Mouse (Mus musculus): Measurements from ENCODE around the gene Zfp281. TPM values are rescaled to one million over a fixed set of nuclear protein-coding genes. Genes with fewer than 3 reads are reported as not detected.
A peak's percentile ranks its signal among the peaks of the same experiment; 100 is the strongest.

The Zfp281 gene
- polyA plus RNA-seq (2016; fragmentation: Nextera tagmentation; extraction: Ambion mirVana): 15.6 and 22.5 TPM in 2 replicates

- Histone ChIP-seq H3K4me3 (peak within 1 kb of the TSS; percentile 93), H3K27me3 (ENCODE audit: insufficient read depth, poor library complexity, severe bottlenecking) (no peaks in the 10 kb centered on the region), H3K9me3 (no peaks in the 10 kb centered on the region), H3K4me1 (peaks cover 40% of the 10 kb centered on the region), H3K36me3 (peaks cover 20% of the 10 kb centered on the region), H3K27ac (peak within 1 kb of the TSS; percentile 96)
- 2% methylated on average over 45 of the region's 45 CpGs for WGBS
- DNase-seq (ENCODE audit: low spot score): peak; percentile 99
Observed at GRCm38 (mm10) chr1:136624146-136625018, at the start of gene Zfp281. Zfp281 (plus strand) TSS chr1:136624901.

- no peaks in the 10 kb centered on the region for H3K36me3 ChIP-seq
- H3K9me3 ChIP-seq: no peaks in the 10 kb centered on the region
- H3K27me3 ChIP-seq (ENCODE audit: insufficient read depth, poor library complexity, severe bottlenecking): 0 out of 2 replicates have a peak, but pooled peaks cover 4% of the 10 kb centered on the region
- peaks cover 9% of the 10 kb centered on the region for H3K4me1 ChIP-seq
- H3K4me3 ChIP-seq: peak overlapping the region; percentile 25; the same call in 1 of the 2 replicates
- H3K27ac ChIP-seq: no peak overlapping the region
- peak; percentile 76 for DNase-seq (ENCODE audit: low spot score)
- 28% methylated on average over 16 of the region's 16 CpGs for WGBS
Observed at GRCm38 (mm10) chr1:136577890-136578663, 46.6 kb upstream of the Zfp281 start.

GRCm38 (mm10) chr1:136579360-136579759 lies 45.3 kb upstream of the Zfp281 start:
- H3K27ac ChIP-seq: no peak overlapping the region
- no peak overlapping the region for H3K4me3 ChIP-seq
- no peak for DNase-seq (ENCODE audit: low spot score)
- 0 out of 2 replicates have a peak, but pooled peaks cover 4% of the 10 kb centered on the region for H3K27me3 ChIP-seq (ENCODE audit: insufficient read depth, poor library complexity, severe bottlenecking)
- no peaks in the 10 kb centered on the region for H3K36me3 ChIP-seq
- no peaks in the 10 kb centered on the region for H3K9me3 ChIP-seq
- H3K4me1 ChIP-seq: peaks cover 9% of the 10 kb centered on the region
- WGBS: 71% methylated on average over 14 of the region's 14 CpGs

GRCm38 (mm10) chr1:136580266-136580665 lies 44.4 kb upstream of the Zfp281 start:
- 0 out of 2 replicates have a peak, but pooled peaks cover 4% of the 10 kb centered on the region for H3K27me3 ChIP-seq (ENCODE audit: insufficient read depth, poor library complexity, severe bottlenecking)
- no peak for DNase-seq (ENCODE audit: low spot score)
- no peaks in the 10 kb centered on the region for H3K36me3 ChIP-seq
- WGBS: 88% methylated on average over 8 of the region's 8 CpGs
- peaks cover 9% of the 10 kb centered on the region for H3K4me1 ChIP-seq
- no peaks in the 10 kb centered on the region for H3K9me3 ChIP-seq
- no peak overlapping the region for H3K4me3 ChIP-seq
- H3K27ac ChIP-seq: no peak overlapping the region

- DNase-seq (ENCODE audit: low spot score): no peak
- no peaks in the 10 kb centered on the region for H3K9me3 ChIP-seq
- H3K4me1 ChIP-seq: peaks cover 9% of the 10 kb centered on the region
- H3K27me3 ChIP-seq (ENCODE audit: insufficient read depth, poor library complexity, severe bottlenecking): 0 out of 2 replicates have a peak, but pooled peaks cover 4% of the 10 kb centered on the region
- 85% methylated on average over 8 of the region's 8 CpGs for WGBS
- no peak overlapping the region for H3K4me3 ChIP-seq
- H3K36me3 ChIP-seq: no peaks in the 10 kb centered on the region
- no peak overlapping the region for H3K27ac ChIP-seq
Observed at GRCm38 (mm10) chr1:136581841-136582240, 42.9 kb upstream of the Zfp281 start.

- no peak for DNase-seq (ENCODE audit: low spot score)
- H3K9me3 ChIP-seq: no peaks in the 10 kb centered on the region
- H3K27ac ChIP-seq: no peak overlapping the region
- no peaks in the 10 kb centered on the region for H3K36me3 ChIP-seq
- 69% methylated on average over 13 of the region's 13 CpGs for WGBS
- H3K4me3 ChIP-seq: no peak overlapping the region
- H3K27me3 ChIP-seq (ENCODE audit: insufficient read depth, poor library complexity, severe bottlenecking): 0 out of 2 replicates have a peak, but pooled peaks cover 2% of the 10 kb centered on the region
- H3K4me1 ChIP-seq: peaks cover 6% of the 10 kb centered on the region
Observed at GRCm38 (mm10) chr1:136587761-136588405, 36.8 kb upstream of the Zfp281 start.

- no peak overlapping the region for H3K27ac ChIP-seq
- H3K36me3 ChIP-seq: no peaks in the 10 kb centered on the region
- 0 out of 2 replicates have a peak, but pooled peaks cover 2% of the 10 kb centered on the region for H3K27me3 ChIP-seq (ENCODE audit: insufficient read depth, poor library complexity, severe bottlenecking)
- H3K9me3 ChIP-seq: no peaks in the 10 kb centered on the region
- DNase-seq (ENCODE audit: low spot score): no peak
- peaks cover 6% of the 10 kb centered on the region for H3K4me1 ChIP-seq
- peak overlapping the region; percentile 46 for H3K4me3 ChIP-seq
- 14% methylated on average over 9 of the region's 9 CpGs for WGBS
Observed at GRCm38 (mm10) chr1:136588908-136589307, 35.8 kb upstream of the Zfp281 start.

- WGBS: 88% methylated on average over 2 of the region's 2 CpGs
Observed at GRCm38 (mm10) chr1:136592741-136593140, 32.0 kb upstream of the Zfp281 start.

GRCm38 (mm10) chr1:136594235-136594850 lies 30.4 kb upstream of the Zfp281 start:
- Histone ChIP-seq H3K27me3 (ENCODE audit: insufficient read depth, poor library complexity, severe bottlenecking) (no peaks in the 10 kb centered on the region), H3K4me1 (no peaks in the 10 kb centered on the region), H3K27ac (no peak overlapping the region), H3K9me3 (no peaks in the 10 kb centered on the region), H3K36me3 (no peaks in the 10 kb centered on the region), H3K4me3 (no peak overlapping the region)
- no peak for DNase-seq (ENCODE audit: low spot score)
- 79% methylated on average over 5 of the region's 5 CpGs for WGBS

More at GRCm38 (mm10) chr1:136592741-136593140, 32.0 kb upstream of the Zfp281 start:
- 0 out of 2 replicates have a peak, but pooled peaks cover 2% of the 10 kb centered on the region for H3K27me3 ChIP-seq (ENCODE audit: insufficient read depth, poor library complexity, severe bottlenecking)
- H3K27ac ChIP-seq: no peak overlapping the region
- no peaks in the 10 kb centered on the region for H3K9me3 ChIP-seq
- H3K36me3 ChIP-seq: no peaks in the 10 kb centered on the region
- no peak overlapping the region for H3K4me3 ChIP-seq
- peaks cover 6% of the 10 kb centered on the region for H3K4me1 ChIP-seq
- DNase-seq (ENCODE audit: low spot score): no peak

GRCm38 (mm10) chr1:136596821-136597220 lies 27.9 kb upstream of the Zfp281 start:
- no peaks in the 10 kb centered on the region for H3K4me1 ChIP-seq
- H3K27me3 ChIP-seq (ENCODE audit: insufficient read depth, poor library complexity, severe bottlenecking): no peaks in the 10 kb centered on the region
- 77% methylated on average over 2 of the region's 2 CpGs for WGBS
- H3K9me3 ChIP-seq: no peaks in the 10 kb centered on the region
- H3K27ac ChIP-seq: no peak overlapping the region
- no peak overlapping the region for H3K4me3 ChIP-seq
- H3K36me3 ChIP-seq: no peaks in the 10 kb centered on the region
- no peak for DNase-seq (ENCODE audit: low spot score)

- Histone ChIP-seq H3K36me3 (no peaks in the 10 kb centered on the region), H3K9me3 (no peaks in the 10 kb centered on the region), H3K27me3 (ENCODE audit: insufficient read depth, poor library complexity, severe bottlenecking) (no peaks in the 10 kb centered on the region), H3K4me3 (no peak overlapping the region), H3K27ac (no peak overlapping the region), H3K4me1 (no peaks in the 10 kb centered on the region)
- no peak for DNase-seq (ENCODE audit: low spot score)
- 58% methylated on average over 5 of the region's 5 CpGs for WGBS
Observed at GRCm38 (mm10) chr1:136598286-136598685, 26.4 kb upstream of the Zfp281 start.

- no peaks in the 10 kb centered on the region for H3K36me3 ChIP-seq
- H3K27me3 ChIP-seq (ENCODE audit: insufficient read depth, poor library complexity, severe bottlenecking): no peaks in the 10 kb centered on the region
- H3K9me3 ChIP-seq: no peaks in the 10 kb centered on the region
- DNase-seq (ENCODE audit: low spot score): no peak
- no peaks in the 10 kb centered on the region for H3K4me1 ChIP-seq
- no peak overlapping the region for H3K27ac ChIP-seq
- no peak overlapping the region for H3K4me3 ChIP-seq
- 71% methylated on average over 3 of the region's 3 CpGs for WGBS
Observed at GRCm38 (mm10) chr1:136600067-136600466, 24.6 kb upstream of the Zfp281 start.

All from heart, embryonic 10.5 days (tissue).